Mouse (Mus musculus) heart, postnatal 0 days (tissue): ENCODE measurements around the gene Med13l.

Experiments used
- CTCF ChIP-seq: IDR thresholded peaks from 2 replicates; pipeline ENCODE4 v1.5.1; 2016; ENCODE audit warnings: antibody characterized with exemption, control low read depth, low read depth
- EP300 ChIP-seq: IDR thresholded peaks from 2 replicates; pipeline ENCODE4 v1.6.1; 2016; ENCODE audit warnings: antibody characterized with exemption, low read depth

DNA sequence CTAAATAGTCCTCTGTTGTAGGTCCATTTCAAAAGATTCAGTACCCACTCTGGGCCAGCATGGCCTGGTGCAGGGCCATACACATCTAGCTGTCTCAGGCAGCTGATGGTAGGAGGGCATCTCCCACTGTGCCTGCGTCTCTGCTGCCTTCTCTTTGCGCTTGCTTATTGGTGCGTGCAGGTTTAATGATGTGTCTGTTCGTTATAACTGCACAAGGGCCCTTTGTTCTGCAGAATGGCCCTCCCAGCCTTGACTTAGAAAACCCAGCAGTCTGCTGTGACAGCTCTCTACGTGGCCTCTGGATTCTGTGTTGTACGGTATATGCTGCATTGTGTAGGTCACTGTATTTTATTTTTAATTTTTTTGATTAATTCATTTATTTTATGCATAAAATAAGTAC, 208.7 kb downstream of the Med13l start:
- no peak for TF ChIP-seq CTCF
- TF ChIP-seq EP300, result no peak
